Mouse (Mus musculus): ENCODE data around the gene Ppme1. TPM values are rescaled to one million over a fixed set of nuclear protein-coding genes. Genes with fewer than 3 reads are reported as not detected.

Gene Ppme1
- polyA plus RNA-seq, 1 experiment from 2014 or later, result 155 TPM

DNA sequence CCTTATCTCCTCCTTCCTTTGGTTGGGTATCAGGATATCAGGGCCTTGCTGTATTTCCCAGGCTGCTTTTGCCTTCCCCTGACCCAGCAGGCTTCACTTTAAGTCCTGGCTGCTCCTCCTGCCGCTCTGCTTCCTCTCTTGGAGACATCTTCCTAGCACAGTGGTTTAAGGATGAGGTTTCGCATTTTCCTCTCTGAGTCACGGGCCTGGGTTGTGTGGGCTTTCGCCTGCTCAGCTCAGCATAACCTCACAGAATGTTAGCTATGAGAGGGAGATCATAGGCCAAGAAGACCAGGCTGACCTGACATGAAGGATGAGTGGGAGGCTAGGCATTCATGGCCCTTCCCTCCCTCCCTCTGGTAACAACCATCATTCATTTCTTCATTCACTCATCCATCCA lies 59.4 kb downstream of the Ppme1 start:
- Histone ChIP-seq H3K9me3 (ENCODE audit: control insufficient read depth, low read length) (no peaks in the 10 kb centered on the region), H3K4me1 (ENCODE audit: control insufficient read depth, insufficient read depth, low read length) (peaks cover 20% of the 10 kb centered on the region), H3K27ac (ENCODE audit: low read depth, low read length) (no peak overlapping the region), H3K27me3 (ENCODE audit: control insufficient read depth, insufficient read depth, low read length) (no peaks in the 10 kb centered on the region), H3K4me3 (ENCODE audit: low read depth, low read length) (no peak overlapping the region), H3K36me3 (ENCODE audit: control insufficient read depth, insufficient read depth, low read length) (no peaks in the 10 kb centered on the region), H3K9ac (replicated peaks; ENCODE audit: low read depth, low read length) (no peak overlapping the region), H3K4me2 (ENCODE audit: low read depth, low read length) (no peak overlapping the region)
- no peak for ATAC-seq (ENCODE audit: low read depth)
- 93% methylated on average over 4 of the region's 4 CpGs for WGBS

- Histone ChIP-seq H3K9me3 (ENCODE audit: control insufficient read depth, low read length) (no peaks in the 10 kb centered on the region), H3K9ac (replicated peaks; ENCODE audit: low read depth, low read length) (0 out of 2 replicates have a peak overlapping the region, but pooled peaks have one; percentile 11), H3K27me3 (ENCODE audit: control insufficient read depth, insufficient read depth, low read length) (no peaks in the 10 kb centered on the region), H3K4me1 (ENCODE audit: control insufficient read depth, insufficient read depth, low read length) (peaks cover 20% of the 10 kb centered on the region), H3K4me2 (ENCODE audit: low read depth, low read length) (no peak overlapping the region), H3K36me3 (ENCODE audit: control insufficient read depth, insufficient read depth, low read length) (no peaks in the 10 kb centered on the region), H3K4me3 (ENCODE audit: low read depth, low read length) (no peak overlapping the region), H3K27ac (ENCODE audit: low read depth, low read length) (peak overlapping the region; percentile 52; the same call in 1 of the 2 replicates)
- WGBS, result 70% methylated on average over 12 of the region's 12 CpGs
- no peak for ATAC-seq (ENCODE audit: low read depth)
Observed at GRCm38 (mm10) chr7:100310290-100310689, 61.8 kb downstream of the Ppme1 start.

DNA sequence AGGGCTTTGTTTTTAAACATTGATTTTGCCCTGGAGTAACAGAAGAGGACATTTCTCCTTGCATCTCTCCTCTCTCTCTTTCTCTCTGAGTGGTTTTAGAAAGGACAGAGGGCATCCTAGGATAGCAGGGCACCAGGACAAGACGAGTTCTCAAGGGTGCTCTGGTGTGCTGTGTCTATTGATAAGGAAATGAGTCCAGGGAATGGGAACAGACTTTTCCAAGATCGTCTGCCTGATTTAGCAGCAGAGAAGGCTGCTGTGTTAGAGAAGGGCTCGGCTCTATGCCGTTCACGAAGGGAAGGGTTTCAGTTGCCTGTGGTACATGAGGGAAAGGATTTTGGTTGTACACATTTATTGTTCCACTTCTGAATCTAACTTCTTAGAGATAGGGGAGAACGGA lies 62.4 kb downstream of the Ppme1 start:
- no peak overlapping the region for H3K4me3 ChIP-seq (ENCODE audit: low read depth, low read length)
- 33% methylated on average over 6 of the region's 6 CpGs for WGBS
- H3K36me3 ChIP-seq (ENCODE audit: control insufficient read depth, insufficient read depth, low read length), result no peaks in the 10 kb centered on the region
- H3K9ac ChIP-seq (replicated peaks; ENCODE audit: low read depth, low read length), result no peak overlapping the region; the same call in 1 of the 2 replicates
- H3K4me1 ChIP-seq (ENCODE audit: control insufficient read depth, insufficient read depth, low read length), result peaks cover 20% of the 10 kb centered on the region
- no peaks in the 10 kb centered on the region for H3K9me3 ChIP-seq (ENCODE audit: control insufficient read depth, low read length)
- ATAC-seq (ENCODE audit: low read depth), result no peak
- H3K27ac ChIP-seq (ENCODE audit: low read depth, low read length), result peak overlapping the region; percentile 58
- no peak overlapping the region for H3K4me2 ChIP-seq (ENCODE audit: low read depth, low read length)
- no peaks in the 10 kb centered on the region for H3K27me3 ChIP-seq (ENCODE audit: control insufficient read depth, insufficient read depth, low read length)

- H3K4me1 ChIP-seq (ENCODE audit: control insufficient read depth, insufficient read depth, low read length), result peaks cover 20% of the 10 kb centered on the region
- H3K4me2 ChIP-seq (ENCODE audit: low read depth, low read length), result no peak overlapping the region
- 17% methylated on average over 1 of the region's 1 CpGs for WGBS
- no peak overlapping the region for H3K9ac ChIP-seq (replicated peaks; ENCODE audit: low read depth, low read length)
- ATAC-seq (ENCODE audit: low read depth), result 0 out of 2 replicates have a peak, but pooled peaks have one; percentile 49
- H3K27me3 ChIP-seq (ENCODE audit: control insufficient read depth, insufficient read depth, low read length), result no peaks in the 10 kb centered on the region
- peak overlapping the region; percentile 58 for H3K27ac ChIP-seq (ENCODE audit: low read depth, low read length)
- no peaks in the 10 kb centered on the region for H3K36me3 ChIP-seq (ENCODE audit: control insufficient read depth, insufficient read depth, low read length)
- no peaks in the 10 kb centered on the region for H3K9me3 ChIP-seq (ENCODE audit: control insufficient read depth, low read length)
- no peak overlapping the region for H3K4me3 ChIP-seq (ENCODE audit: low read depth, low read length)
Observed at GRCm38 (mm10) chr7:100309216-100309615, 62.9 kb downstream of the Ppme1 start.

DNA sequence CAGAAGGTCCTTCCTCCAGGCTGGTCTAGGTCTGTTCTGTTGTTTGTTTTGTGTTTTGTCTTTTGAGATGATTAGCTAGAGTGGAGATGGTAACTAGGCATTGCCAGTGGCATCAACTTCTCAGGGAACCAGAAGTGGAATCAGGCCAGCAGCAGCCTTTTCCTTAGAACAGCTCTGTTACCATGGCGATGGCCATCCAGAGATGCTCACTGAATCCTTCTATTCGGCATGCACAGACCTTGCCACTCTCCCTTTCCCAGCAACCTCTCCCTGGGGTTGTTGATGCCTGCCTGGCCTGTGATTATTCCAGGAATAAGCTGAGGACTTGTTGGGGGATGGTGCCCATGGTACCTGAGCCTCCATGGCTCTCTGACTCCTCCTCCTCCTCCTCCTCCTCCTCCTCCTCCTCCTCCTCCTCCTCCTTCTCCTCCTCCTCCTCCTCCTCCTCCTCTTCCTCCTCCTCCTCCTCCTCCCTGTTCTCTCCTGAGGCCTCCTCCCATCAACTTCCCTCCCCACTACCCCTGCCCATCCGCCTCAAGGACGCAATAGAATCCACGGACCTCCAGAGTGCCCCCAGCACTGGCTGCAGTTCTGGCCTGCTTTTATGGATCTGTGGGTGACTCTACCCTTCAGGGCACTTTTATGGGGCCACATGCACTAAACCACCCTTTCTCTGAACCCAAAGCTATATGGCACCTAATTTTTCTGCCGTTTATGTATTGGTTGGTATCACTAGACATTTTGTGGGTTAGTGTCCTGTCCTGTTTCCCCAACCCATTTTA lies 64.0 kb downstream of the Ppme1 start:
- no peak overlapping the region for H3K4me2 ChIP-seq (ENCODE audit: low read depth, low read length)
- no peaks in the 10 kb centered on the region for H3K27me3 ChIP-seq (ENCODE audit: control insufficient read depth, insufficient read depth, low read length)
- ATAC-seq (ENCODE audit: low read depth), result peak; percentile 91
- H3K4me1 ChIP-seq (ENCODE audit: control insufficient read depth, insufficient read depth, low read length), result peaks cover 20% of the 10 kb centered on the region
- no peaks in the 10 kb centered on the region for H3K9me3 ChIP-seq (ENCODE audit: control insufficient read depth, low read length)
- peak overlapping the region; percentile 67 for H3K27ac ChIP-seq (ENCODE audit: low read depth, low read length)
- no peak overlapping the region for H3K9ac ChIP-seq (replicated peaks; ENCODE audit: low read depth, low read length)
- WGBS, result 68% methylated on average over 5 of the region's 6 CpGs
- H3K36me3 ChIP-seq (ENCODE audit: control insufficient read depth, insufficient read depth, low read length), result no peaks in the 10 kb centered on the region
- no peak overlapping the region for H3K4me3 ChIP-seq (ENCODE audit: low read depth, low read length)

- no peak for ATAC-seq (ENCODE audit: low read depth)
- H3K4me3 ChIP-seq (ENCODE audit: low read depth, low read length), result no peak overlapping the region
- 94% methylated on average over 9 of the region's 9 CpGs for WGBS
- peaks cover 20% of the 10 kb centered on the region for H3K4me1 ChIP-seq (ENCODE audit: control insufficient read depth, insufficient read depth, low read length)
- H3K9me3 ChIP-seq (ENCODE audit: control insufficient read depth, low read length), result no peaks in the 10 kb centered on the region
- no peak overlapping the region for H3K4me2 ChIP-seq (ENCODE audit: low read depth, low read length)
- no peaks in the 10 kb centered on the region for H3K36me3 ChIP-seq (ENCODE audit: control insufficient read depth, insufficient read depth, low read length)
- H3K9ac ChIP-seq (replicated peaks; ENCODE audit: low read depth, low read length), result no peak overlapping the region
- no peak overlapping the region for H3K27ac ChIP-seq (ENCODE audit: low read depth, low read length)
- no peaks in the 10 kb centered on the region for H3K27me3 ChIP-seq (ENCODE audit: control insufficient read depth, insufficient read depth, low read length)
Observed at GRCm38 (mm10) chr7:100305894-100306293, 66.2 kb downstream of the Ppme1 start.

DNA sequence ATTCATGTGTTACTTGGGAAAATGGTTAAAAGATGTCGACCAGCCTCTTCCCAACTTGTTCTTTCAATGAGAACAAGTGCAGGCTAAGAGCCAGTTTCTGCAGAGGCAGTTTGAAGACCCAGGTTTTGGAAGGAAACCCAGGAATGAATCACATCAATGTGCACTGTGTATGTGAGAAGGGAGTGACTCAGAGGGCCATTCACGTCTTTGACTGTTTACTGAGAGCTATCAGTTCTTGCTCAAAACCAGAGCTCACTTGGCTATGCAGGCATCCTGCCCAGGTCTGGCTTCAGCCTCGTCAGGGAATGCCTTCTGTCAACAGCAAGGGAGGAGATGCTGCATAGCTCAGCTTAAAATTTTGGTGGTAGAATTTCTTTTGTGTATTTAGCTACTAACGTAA lies 69.8 kb downstream of the Ppme1 start:
- Histone ChIP-seq H3K36me3 (ENCODE audit: control insufficient read depth, insufficient read depth, low read length) (no peaks in the 10 kb centered on the region), H3K4me1 (ENCODE audit: control insufficient read depth, insufficient read depth, low read length) (no peaks in the 10 kb centered on the region), H3K27me3 (ENCODE audit: control insufficient read depth, insufficient read depth, low read length) (no peaks in the 10 kb centered on the region), H3K4me3 (ENCODE audit: low read depth, low read length) (no peak overlapping the region), H3K27ac (ENCODE audit: low read depth, low read length) (no peak overlapping the region), H3K9me3 (ENCODE audit: control insufficient read depth, low read length) (no peaks in the 10 kb centered on the region), H3K4me2 (ENCODE audit: low read depth, low read length) (no peak overlapping the region), H3K9ac (replicated peaks; ENCODE audit: low read depth, low read length) (no peak overlapping the region)
- ATAC-seq (ENCODE audit: low read depth), result no peak
- WGBS, result 65% methylated on average over 4 of the region's 4 CpGs

- H3K36me3 ChIP-seq (ENCODE audit: control insufficient read depth, insufficient read depth, low read length), result no peaks in the 10 kb centered on the region
- no peaks in the 10 kb centered on the region for H3K9me3 ChIP-seq (ENCODE audit: control insufficient read depth, low read length)
- no peak overlapping the region for H3K4me3 ChIP-seq (ENCODE audit: low read depth, low read length)
- ATAC-seq (ENCODE audit: low read depth), result no peak
- H3K4me1 ChIP-seq (ENCODE audit: control insufficient read depth, insufficient read depth, low read length), result no peaks in the 10 kb centered on the region
- no peak overlapping the region for H3K9ac ChIP-seq (replicated peaks; ENCODE audit: low read depth, low read length)
- H3K27ac ChIP-seq (ENCODE audit: low read depth, low read length), result no peak overlapping the region
- no peak overlapping the region for H3K4me2 ChIP-seq (ENCODE audit: low read depth, low read length)
- WGBS, result 80% methylated on average over 3 of the region's 3 CpGs
- no peaks in the 10 kb centered on the region for H3K27me3 ChIP-seq (ENCODE audit: control insufficient read depth, insufficient read depth, low read length)
Observed at GRCm38 (mm10) chr7:100301390-100301789, 70.7 kb downstream of the Ppme1 start.

GRCm38 (mm10) chr7:100298861-100299510 lies 73.1 kb downstream of the Ppme1 start:
- Histone ChIP-seq H3K36me3 (ENCODE audit: control insufficient read depth, insufficient read depth, low read length) (no peaks in the 10 kb centered on the region), H3K27me3 (ENCODE audit: control insufficient read depth, insufficient read depth, low read length) (no peaks in the 10 kb centered on the region), H3K4me1 (ENCODE audit: control insufficient read depth, insufficient read depth, low read length) (no peaks in the 10 kb centered on the region), H3K4me3 (ENCODE audit: low read depth, low read length) (no peak overlapping the region), H3K4me2 (ENCODE audit: low read depth, low read length) (no peak overlapping the region), H3K27ac (ENCODE audit: low read depth, low read length) (no peak overlapping the region), H3K9ac (replicated peaks; ENCODE audit: low read depth, low read length) (no peak overlapping the region), H3K9me3 (ENCODE audit: control insufficient read depth, low read length) (no peaks in the 10 kb centered on the region)
- ATAC-seq (ENCODE audit: low read depth), result no peak
- WGBS, result 69% methylated on average over 14 of the region's 14 CpGs
